Mouse (Mus musculus) cortical plate, adult 2 months (tissue): ENCODE data around the gene Gm10762.

Experiments
- CTCF ChIP-seq: fragments of 200-500 bp; IDR thresholded peaks from 2 replicates; pipeline ENCODE4 v1.5.1; 2011; ENCODE audit warnings: mild to moderate bottlenecking, control low read depth, low read length; ENCODE audit not compliant: insufficient read depth; ENCODE audit errors: extremely low read depth
- POLR2A ChIP-seq: fragments of 200-500 bp; IDR thresholded peaks from 2 replicates; pipeline ENCODE4 v1.6.1; 2011; ENCODE audit warnings: mild to moderate bottlenecking, low read length, control low read depth; ENCODE audit not compliant: insufficient read depth; ENCODE audit errors: extremely low read depth

- TF ChIP-seq CTCF (no peak), POLR2A (no peak)
These were observed 1.9 kb downstream of the Gm10762 start for GRCm38 (mm10) chr2:128965505-128966105.
